Mouse (Mus musculus): ENCODE measurements at regions not wholly inside any gene's neighbourhood (a gene's known extent, or its start where the extent isn't known, plus 50 kb on each side); places are given as distances from the start of the nearest gene placed in this dataset.
"Not testable (repeated sequence)": the region's sequence is repeated elsewhere in the genome, so short reads cannot be mapped to it uniquely, and the experiment has no call there.

DNA sequence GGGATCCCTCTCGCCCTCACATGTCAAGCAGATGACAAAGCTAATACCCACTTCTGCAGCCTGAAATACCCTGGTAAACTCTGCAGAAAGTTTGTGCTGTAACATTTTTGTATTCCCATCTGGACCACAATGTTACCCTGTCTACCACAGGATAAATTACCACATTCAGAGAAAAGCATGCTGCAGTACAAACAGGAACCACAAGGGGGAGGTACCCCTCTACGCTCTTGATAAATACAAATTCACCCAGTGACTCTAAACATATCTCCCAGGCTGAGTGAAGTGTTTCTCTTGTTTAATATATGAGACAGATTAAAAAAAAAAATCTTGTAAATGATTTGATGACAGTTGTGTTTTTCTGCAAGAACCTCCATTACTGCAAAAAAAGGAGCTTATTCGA is 549.8 kb upstream of the Olfr1507 start:
- in situ Hi-C loops (cut with MseI, MboI): loop anchor here (25.0 kb wide), 2 partner anchors 742 to 1067 kb away; no protein-coding TSS in a partner anchor

DNA sequence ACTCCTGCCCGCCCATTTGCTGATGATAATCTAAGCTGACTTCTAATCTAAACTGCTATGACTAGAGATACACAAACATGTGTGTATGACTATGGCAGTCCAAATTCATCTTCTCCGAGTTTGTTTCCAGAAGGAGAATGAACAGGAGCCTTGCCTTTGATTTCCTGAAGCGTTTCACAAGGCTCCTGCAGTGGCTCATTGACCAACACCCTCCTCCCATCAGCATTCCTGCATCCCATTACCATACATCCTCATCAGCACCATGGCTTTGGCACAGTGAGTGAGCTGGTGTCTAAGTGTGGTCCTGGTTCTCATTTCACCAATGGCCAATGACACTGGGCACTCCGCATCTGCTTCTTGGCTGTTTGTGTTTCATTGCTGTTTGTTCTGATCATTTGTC is 548.6 kb upstream of the Olfr1507 start:
- in situ Hi-C loops (cut with MseI, MboI): loop anchor here (25.0 kb wide), 2 partner anchors 743 to 1068 kb away; no protein-coding TSS in a partner anchor

DNA sequence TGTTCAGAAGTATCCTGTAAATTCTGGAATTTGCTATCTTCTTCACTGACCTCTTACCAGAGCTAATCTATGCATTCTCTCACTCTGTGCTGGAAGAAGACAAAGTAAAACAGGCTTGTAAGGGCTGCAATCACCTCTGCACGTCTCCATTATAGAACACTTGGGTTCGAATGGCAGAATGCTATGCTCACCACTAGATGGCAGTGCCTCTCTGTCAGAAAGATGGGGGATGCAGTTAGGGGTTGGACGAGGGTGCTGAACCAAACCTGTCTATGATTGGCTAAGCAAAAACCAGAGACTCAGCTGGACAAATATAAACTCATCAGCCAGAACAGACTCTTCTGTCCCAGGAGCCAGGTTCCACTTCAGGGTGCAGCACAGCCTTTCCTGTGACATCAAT is 546.5 kb upstream of the Olfr1507 start:
- in situ Hi-C loops (cut with MseI, MboI): loop anchor here (25.0 kb wide), 2 partner anchors 745 to 1070 kb away; no protein-coding TSS in a partner anchor

DNA sequence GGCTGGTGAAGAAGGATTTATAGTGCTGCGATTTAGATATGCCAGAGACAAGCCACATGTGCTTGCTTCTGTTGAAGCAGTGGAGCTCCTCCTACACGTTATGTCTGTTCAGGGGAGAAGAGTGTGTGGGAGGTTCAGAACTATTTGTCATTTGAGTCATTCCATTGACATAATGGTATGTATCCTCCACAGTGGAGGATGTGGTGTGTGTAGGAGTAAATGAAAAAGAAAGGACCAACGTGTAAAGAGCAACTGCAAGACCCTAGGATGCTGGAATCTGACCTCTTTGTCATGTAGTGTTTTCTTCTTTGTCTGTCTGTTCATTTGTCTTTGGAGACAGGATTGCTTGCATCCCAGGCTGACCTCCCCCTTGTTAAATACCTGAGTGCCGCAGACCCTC is 543.9 kb upstream of the Olfr1507 start:
- in situ Hi-C loops (cut with MseI, MboI): loop anchor here (25.0 kb wide), 2 partner anchors 748 to 1073 kb away; no protein-coding TSS in a partner anchor

DNA sequence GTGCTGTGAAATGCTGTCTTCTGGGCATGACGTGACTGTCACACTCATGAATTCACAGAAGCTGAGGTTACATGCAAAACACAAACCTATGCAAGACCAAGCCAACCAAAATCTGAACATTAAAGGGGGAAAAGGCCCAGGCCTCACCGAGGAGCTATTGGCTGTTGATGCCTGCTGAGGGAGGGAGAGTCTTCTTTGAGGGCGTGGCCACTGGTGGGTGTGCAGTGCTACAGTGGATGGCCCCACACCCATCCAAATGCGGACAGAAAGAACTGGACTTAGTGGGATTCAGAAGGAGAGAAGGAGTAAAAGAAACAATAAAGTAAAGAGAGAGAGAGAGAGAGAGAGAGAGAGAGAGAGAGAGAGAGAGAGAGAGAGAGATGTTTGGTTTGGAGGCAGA is 539.4 kb upstream of the Olfr1507 start:
- in situ Hi-C loops (cut with MseI, MboI): loop anchor here (25.0 kb wide), 2 partner anchors 752 to 1077 kb away; no protein-coding TSS in a partner anchor

DNA sequence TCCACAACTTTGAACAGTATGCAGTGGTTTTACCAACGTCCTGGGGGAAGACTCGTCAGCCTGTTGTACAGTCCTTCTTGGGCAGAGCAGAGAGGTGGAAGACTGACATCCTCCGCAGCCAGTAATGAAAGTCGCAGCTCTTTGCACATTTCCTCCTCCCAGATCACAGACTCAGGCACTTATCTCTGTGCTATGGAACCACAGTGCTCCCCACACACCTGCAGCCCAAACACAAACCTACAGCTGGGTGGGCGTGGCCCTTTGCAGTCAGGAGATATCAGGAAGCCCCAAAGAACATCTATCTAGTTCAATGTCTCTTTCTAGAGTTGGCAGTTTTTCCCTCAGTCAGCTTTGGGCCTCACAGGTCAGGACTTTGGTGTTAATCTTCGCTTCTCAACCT is 537.7 kb upstream of the Olfr1507 start:
- in situ Hi-C loops (cut with MseI, MboI): loop anchor here (25.0 kb wide), 2 partner anchors 754 to 1079 kb away; no protein-coding TSS in a partner anchor

DNA sequence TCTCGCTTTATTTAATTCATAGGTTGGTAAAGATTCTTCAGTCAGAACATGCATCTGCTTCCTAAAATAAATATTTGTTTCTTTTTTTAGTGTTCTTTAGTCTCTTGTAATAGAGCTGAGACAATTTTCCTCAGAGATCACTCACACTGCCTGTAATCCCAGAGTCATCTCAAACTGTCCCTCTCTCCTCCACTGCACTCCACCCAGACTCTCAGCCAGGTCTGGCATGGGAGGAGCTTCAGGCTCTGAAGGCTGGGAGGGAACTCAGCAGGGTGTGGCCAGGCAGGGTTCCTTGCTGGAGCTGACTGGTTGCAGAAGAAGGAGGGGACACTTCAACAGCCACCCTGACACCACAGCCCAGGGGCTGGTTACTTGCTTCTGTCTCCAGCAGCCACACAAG is 536.9 kb upstream of the Olfr1507 start:
- in situ Hi-C loops (cut with MseI, MboI): loop anchor here (25.0 kb wide), 2 partner anchors 755 to 1080 kb away; no protein-coding TSS in a partner anchor

DNA sequence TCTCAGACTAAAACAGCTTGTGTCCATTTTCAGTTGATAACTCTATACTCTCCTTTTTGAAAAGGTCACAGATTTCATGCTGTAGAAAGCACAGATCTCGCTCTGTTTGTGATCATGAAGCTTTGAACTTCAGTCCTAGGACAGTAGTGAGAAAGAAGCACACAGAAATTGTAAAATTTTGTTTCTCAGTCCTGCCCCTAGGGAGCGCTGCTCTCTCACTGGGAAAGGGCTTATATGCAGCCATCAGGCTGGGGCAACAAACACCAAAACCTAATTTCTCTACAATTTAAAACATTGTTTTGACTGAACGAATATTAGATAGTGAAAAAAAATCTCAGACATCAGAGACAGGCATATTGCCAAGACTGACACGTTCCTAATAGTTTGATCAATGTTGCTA is 534.7 kb upstream of the Olfr1507 start:
- in situ Hi-C loops (cut with MseI, MboI): loop anchor here (25.0 kb wide), 2 partner anchors 757 to 1082 kb away; no protein-coding TSS in a partner anchor

DNA sequence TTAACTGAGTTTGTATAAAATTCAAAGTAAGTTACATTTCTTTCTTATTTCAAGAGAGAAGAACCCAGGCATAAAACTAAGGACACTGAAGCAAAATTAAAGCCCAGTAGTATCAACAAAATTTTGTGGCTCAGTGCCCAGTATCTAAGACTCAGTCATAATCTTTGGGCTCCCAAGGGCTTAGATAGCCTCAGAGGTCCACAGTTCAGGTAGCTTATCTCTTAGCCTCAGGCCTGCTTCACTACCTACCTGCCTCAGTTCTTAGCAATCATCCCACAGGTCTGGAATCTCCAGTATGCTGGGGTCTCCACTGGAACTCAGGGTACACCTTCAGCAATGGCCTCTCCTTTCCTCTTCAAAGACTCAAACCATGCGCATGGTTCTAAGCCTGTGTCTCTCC is 531.4 kb upstream of the Olfr1507 start:
- in situ Hi-C loops (cut with MseI, MboI): loop anchor here (25.0 kb wide), 2 partner anchors 760 to 1085 kb away; no protein-coding TSS in a partner anchor

DNA sequence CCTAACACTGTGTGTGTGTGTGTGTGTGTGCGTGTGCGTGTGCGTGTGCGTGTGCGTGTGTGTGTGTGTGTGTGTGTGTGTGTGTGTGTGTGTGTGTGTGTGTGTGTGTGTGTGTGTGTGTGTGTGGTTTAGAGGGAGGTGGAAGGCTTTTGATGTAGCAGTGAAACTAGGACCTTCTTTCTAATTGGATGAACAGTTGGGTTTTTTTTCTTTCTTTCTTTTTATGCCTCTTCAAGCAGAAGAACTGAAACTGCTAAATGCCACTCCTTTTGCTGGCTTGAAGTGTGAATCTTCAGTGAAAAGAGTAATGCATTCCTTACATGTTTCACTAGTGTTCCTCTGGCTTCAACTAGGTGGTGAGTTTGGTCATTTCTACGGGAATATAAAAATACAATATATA is 524.6 kb upstream of the Olfr1507 start:
- in situ Hi-C loops (cut with MseI, MboI): not testable (repeated sequence)

DNA sequence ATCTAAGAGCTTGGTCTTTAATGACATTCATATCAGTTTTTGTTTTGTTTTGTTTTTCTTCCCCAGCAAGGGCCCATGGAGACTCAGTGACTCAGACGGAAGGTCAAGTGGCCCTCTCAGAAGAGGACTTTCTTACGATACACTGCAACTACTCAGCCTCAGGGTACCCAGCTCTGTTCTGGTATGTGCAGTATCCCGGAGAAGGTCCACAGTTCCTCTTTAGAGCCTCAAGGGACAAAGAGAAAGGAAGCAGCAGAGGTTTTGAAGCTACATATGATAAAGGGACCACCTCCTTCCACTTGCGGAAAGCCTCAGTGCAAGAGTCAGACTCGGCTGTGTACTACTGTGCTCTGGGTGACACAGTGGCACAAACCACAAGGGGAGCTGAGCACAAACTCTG is 512.2 kb upstream of the Olfr1507 start:
- in situ Hi-C loops (cut with MseI, MboI): not testable (repeated sequence)

DNA sequence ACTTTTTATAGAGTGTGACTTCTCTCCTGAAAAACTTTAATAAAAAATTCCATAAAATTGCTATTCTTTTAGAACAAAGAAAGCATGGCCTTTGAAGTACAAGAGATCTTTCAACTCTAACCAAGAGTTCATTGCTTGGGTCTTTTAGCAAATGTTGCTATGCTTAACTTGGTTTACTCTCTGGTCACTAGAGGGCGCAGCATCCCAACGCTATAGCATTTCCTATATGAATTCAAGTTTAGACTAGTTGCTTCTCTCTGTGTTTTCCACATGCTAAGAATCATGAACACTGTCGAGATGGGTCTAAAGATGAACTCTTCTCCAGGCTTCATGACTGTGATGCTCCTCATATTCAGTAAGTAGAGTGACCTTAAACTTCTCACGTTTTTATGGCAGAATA is 511.8 kb upstream of the Olfr1507 start:
- in situ Hi-C loops (cut with MseI, MboI): not testable (repeated sequence)

DNA sequence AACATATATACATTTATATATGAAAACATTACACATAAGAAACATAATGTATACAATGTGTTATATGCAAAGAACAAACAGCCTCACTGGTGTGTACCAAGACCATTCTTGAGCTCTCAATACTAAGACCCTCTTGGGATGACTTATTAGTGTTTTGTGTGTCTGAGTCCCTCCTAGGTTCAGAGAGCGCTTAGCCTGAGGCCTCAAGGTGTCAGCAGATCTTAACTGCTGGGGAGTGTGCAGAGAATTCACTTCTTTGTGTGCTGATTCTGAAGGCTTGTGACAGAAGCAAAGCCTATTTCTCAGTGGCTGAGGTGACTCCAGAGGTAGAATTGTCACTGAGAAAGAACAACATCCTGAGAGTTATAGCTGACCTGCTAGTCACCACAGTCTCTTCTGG is 505.7 kb upstream of the Olfr1507 start:
- in situ Hi-C loops (cut with MseI, MboI): not testable (repeated sequence)

DNA sequence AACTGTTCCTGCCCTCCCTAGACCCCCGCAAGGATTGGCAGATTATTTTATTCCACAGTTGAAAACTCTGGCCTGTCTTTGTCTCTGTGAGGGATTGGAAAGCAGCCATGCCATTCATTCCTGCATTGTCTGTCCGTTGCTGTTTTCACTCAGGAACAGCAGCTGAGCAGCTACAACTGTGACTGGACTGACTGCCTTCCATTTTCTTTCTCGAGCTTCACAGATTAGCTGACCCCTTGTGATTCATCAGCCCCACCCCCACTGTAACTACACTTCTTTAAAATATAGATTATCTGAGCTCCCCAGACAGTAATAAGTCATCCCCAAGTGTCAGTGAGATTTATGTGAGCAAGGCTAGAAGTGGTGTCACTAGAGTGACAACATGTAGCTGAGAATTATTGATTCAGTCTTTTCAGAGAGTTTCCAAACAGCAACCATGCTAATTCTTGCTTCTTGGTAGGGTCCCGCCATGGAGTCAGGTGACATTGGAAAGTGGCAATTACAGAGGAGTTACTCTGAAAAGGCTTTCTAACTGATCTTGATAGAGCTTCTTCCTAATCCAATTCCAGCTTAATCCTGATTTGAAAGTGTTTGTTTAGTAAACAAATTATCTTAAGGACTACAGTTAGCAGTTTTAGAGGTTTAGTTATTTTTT is 496.7 kb upstream of the Olfr1507 start:
- in situ Hi-C loops (cut with MseI, MboI): not testable (repeated sequence)

DNA sequence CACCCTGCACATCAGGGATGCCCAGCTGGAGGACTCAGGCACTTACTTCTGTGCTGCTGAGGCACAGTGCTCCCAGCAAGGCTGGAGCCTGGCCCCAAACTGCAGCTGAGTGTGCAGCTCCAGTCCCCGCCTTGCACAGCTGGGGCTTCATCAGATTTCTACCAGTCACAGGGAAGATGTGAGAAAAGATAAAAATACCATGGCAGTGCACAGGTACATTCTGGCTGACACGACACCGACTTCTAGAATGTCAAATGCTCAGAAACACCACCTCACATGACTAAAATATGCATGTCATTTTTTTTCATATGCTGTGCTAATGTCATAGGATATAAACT is 495.7 kb upstream of the Olfr1507 start:
- in situ Hi-C loops (cut with MseI, MboI): not testable (repeated sequence)

DNA sequence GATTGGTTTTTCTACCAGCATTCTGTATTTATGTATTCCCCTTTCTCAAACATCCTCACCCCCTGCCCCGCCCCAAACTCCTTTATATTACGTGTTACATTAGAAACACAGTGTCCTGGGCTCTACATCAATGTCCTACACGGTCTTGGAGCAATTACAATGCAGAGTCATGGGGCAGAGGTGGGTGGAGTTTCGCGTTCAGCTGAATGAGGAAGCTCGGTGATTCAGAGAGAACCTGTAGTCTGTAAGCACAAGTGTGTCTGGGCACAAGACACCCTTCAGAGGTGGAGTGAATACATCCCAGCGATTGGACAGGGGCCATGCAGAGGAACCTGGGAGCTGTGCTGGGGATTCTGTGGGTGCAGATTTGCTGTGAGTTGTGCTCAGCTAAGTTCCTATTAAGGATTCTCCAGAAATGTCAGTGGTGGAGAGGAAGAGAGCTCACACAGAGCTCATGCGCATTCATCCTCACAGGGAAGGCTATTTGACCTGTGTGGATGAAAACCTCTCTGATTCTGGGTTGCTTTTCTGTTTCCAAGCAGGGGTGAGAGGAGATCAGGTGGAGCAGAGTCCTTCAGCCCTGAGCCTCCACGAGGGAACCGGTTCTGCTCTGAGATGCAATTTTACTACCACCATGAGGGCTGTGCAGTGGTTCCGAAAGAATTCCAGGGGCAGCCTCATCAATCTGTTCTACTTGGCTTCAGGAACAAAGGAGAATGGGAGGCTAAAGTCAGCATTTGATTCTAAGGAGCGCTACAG is 495.2 kb upstream of the Olfr1507 start:
- in situ Hi-C loops (cut with MseI, MboI): not testable (repeated sequence)

DNA sequence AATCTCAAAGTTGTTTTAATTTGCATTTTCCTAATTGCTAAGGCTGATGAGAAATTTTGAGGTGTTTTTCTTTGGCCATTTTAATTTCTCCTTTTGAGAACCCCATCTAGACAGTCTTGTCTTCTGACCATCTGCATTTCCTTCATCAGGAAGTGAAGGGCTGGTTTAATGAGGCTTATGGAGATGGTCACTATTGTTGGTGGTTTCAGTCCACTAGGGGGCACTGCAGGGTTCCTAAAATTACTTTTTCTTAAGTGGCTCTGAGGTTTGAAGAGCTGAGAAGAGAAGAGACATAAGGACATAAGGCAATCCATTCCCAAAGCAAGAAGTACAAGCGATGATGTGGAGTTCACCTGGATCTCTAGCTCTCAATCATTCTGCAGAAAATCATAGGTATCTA is 494.4 kb upstream of the Olfr1507 start:
- in situ Hi-C loops (cut with MseI, MboI): not testable (repeated sequence)

DNA sequence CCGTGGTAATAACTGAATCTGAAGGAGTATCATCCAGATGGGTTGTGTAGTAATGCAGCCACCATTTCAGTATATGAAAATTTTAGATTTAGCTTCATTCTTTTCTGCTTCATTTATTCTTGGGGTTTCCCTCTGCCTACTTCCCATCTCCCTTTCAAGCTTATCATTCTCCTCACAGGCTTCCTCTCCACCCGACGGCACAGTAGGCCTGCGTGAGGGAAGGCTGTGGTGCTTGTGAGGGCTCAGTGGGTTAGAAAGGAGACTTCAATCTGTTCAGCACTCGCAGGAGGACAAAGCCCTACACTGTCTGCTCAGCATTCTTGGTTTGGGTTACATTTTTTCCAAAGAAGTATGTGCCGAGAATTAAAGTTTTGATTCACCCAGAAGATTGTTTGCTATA is 493.0 kb upstream of the Olfr1507 start:
- in situ Hi-C loops (cut with MseI, MboI): not testable (repeated sequence)

DNA sequence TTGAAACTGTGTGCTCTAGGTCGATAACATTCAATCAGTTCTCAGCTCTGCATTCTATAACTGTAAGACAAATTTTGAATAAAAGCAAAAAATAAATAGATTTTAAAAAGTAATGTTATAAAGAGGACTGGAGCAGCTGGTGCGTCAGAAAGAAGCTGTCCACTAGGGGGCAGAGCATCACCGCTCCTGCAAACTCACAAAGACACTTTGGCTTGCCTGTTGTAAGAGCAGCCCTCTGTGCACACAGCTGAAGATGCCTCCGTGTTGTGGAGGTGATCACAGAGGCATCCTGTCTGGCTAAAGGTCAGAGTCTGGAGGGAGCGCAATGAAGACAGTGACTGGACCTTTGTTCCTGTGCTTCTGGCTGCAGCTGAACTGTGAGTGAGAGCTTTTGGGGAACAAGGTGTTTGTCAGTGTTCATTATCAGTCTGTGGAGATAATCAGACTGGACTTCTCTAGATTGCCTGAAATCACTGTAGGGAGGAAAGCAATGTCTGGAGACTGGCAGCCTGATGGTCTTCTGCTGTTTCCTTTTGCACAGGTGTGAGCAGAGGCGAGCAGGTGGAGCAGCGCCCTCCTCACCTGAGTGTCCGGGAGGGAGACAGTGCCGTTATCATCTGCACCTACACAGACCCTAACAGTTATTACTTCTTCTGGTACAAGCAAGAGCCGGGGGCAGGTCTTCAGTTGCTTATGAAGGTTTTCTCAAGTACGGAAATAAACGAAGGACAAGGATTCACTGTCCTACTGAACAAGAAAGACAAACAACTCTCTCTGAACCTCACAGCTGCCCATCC is 476.9 kb upstream of the Olfr1507 start:
- in situ Hi-C loops (cut with MseI, MboI): not testable (repeated sequence)

DNA sequence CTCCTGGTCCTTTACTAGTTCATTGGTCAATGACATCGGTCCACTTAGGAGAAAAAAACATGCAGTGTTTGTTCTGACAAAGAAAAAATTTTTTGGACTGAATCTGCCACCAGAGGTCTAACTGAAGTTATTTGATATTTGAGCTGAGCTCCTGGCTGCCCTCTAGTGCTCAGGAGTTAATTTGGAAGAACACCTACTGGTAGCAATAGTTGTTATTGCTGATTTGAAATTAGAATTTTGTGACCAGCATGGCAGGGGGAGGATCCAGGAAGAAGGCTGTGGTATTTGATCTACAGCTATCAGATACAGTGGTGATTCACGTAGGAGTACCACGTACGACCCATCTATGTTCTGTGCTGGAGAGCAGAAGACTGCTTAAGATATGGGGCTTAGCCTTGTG is 466.6 kb upstream of the Olfr1507 start:
- in situ Hi-C loops (cut with MseI, MboI): not testable (repeated sequence)

DNA sequence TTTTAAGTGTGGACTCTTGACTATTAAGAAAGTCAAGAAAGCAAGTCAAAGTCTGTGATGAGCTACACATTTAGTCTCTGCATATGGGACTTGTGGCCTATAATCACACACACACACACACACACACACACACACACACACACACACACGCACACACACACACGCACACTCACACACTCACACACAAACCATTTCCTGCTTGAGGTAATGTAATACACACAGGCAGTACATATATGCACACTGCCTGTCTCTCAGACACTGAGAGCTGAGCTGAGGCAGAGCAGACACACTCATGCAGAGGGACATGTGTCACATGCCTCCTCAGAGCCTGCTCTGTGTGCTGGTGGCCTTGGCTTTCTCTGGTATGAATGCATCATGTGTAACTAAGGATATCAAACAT is 461.0 kb upstream of the Olfr1507 start:
- in situ Hi-C loops (cut with MseI, MboI): not testable (repeated sequence)

DNA sequence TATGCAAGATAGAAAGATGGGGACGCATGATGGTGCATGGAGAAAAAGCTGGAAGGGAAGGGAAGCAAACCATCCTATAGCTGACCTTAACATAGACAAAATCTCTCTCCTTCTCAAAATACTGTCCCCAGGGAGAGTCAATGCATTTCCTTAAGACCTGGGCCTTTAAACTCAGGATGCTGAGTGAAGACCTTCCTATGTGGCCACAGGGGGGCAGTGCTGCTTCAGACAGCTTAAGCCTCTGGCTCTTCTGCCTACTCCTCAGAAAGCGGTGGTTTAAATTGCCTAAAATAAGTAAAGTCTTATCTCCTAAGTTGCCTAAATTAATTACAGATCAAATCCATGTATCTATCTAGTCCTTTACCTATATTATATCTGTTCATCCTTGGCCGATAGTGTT is 449.4 kb upstream of the Olfr1507 start:
- in situ Hi-C loops (cut with MseI, MboI): not testable (repeated sequence)
